Mouse (Mus musculus) brain, adult 2 months (tissue): Measurements from ENCODE around the gene AC141477.1.

Experiments
- DNase-seq: peaks from one replicate; pipeline ENCODE4 v3.0.0; 2011; ENCODE audit warnings: low read depth, low spot score

Gene AC141477.1

GRCm38 (mm10) chr10:76440281-76440680 is at the start of gene AC141477.1:
TSS of gene AC141477.1 (minus strand) at chr10:76440444.
- no peak for DNase-seq

GRCm38 (mm10) chr10:76489205-76489604 is 49.0 kb upstream of the AC141477.1 start:
- no peak for DNase-seq

- DNase-seq, result no peak
These were observed 48.0 kb upstream of the AC141477.1 start for GRCm38 (mm10) chr10:76488265-76488664.

- DNase-seq, result no peak
These were observed 46.1 kb upstream of the AC141477.1 start for GRCm38 (mm10) chr10:76486302-76486701.

DNA sequence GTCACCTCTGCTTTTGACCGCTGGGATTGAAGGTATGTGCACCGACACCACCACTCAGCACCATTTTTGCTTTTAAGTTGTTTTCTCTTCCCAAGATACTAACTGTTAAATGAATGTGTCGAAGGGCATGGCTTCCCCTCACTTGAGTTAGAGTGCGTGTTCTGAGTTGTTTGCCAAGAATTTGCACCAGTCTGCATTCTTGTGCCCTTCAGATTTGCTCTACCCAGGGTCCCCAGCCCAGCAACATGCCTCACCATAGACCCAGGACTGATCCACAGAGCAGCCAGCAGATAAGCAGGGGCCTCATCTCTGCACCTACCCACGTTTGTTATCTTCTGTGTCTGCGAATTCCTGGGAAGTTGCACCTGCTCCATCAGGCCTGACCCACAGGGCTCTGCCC is 41.2 kb upstream of the AC141477.1 start:
- no peak for DNase-seq

DNA sequence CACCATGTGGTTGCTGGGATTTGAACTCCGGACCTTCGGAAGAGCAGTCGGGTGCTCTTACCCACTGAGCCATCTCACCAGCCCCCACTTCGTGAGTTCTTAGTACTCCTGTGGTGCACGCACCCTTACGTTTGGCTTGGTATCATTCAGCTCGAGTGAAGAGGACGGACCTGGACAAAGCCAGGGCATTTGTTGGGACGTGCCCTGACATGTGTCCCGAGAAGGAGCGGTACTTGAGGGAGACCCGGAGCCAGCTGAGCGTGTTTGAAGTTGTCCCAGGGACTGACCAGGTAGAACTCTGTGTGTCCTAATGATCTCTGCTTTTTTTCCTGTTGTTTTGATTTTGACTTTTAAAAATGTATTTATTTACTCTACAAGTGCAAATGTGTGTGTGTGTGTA is 40.6 kb upstream of the AC141477.1 start:
- no peak for DNase-seq

- no peak for DNase-seq
These were observed 33.5 kb upstream of the AC141477.1 start for GRCm38 (mm10) chr10:76473759-76474158.

- DNase-seq, result peak; percentile 97
These were observed 28.2 kb upstream of the AC141477.1 start, which contains the start of the genes Mcm3ap and Ybey for GRCm38 (mm10) chr10:76468203-76469162. TSS of gene Mcm3ap (plus strand) at chr10:76468927. TSS of gene Ybey (minus strand) at chr10:76469114.

DNA sequence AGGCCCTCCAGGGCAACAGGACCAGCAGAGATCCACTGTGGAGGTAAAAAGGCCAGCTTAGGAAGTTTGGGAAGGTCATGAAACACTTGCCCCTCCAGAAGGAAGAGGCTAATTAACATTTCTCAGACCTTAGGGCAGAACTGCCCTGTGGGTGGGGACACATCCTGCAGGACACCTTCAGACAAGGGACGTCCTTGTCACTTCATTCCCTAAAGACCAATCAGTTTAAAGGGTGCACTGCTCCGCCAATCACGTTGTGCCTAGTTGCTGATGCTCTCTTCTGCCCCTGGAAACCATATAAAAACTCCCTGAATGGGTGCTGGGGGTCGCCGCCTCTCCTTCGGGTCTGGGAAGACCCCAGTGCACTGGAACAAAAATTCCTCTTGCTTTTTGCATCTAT is 22.5 kb upstream of the AC141477.1 start:
- no peak for DNase-seq

GRCm38 (mm10) chr10:76462312-76462711 is 22.1 kb upstream of the AC141477.1 start:
- DNase-seq, result peak; percentile 62

GRCm38 (mm10) chr10:76461255-76461654 is 21.0 kb upstream of the AC141477.1 start:
- no peak for DNase-seq

DNA sequence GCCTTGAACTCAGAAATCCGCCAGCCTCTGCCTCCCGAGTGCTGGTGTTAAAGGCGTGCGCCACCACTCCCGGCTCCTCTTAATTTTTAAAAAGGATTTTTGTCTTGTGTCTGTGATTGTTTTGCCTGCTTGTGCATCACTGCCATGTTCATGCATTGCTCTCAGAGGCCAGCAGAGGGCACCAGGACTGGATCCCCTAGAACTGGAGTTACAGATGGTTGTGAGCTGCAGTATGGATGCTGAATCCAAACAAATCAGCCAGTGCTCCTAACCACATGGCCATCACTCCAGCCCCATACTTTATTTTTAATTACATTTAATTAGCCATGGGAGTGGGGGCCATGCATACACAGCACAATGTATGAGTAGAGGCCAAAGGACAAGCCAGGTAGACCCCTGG is 15.0 kb upstream of the AC141477.1 start:
- DNase-seq, result peak; percentile 72

- no peak for DNase-seq
These were observed 8.6 kb upstream of the AC141477.1 start, which contains the start of gene 2610028H24Rik for GRCm38 (mm10) chr10:76448851-76449250. TSS of gene 2610028H24Rik (plus strand) at chr10:76449081.

DNA sequence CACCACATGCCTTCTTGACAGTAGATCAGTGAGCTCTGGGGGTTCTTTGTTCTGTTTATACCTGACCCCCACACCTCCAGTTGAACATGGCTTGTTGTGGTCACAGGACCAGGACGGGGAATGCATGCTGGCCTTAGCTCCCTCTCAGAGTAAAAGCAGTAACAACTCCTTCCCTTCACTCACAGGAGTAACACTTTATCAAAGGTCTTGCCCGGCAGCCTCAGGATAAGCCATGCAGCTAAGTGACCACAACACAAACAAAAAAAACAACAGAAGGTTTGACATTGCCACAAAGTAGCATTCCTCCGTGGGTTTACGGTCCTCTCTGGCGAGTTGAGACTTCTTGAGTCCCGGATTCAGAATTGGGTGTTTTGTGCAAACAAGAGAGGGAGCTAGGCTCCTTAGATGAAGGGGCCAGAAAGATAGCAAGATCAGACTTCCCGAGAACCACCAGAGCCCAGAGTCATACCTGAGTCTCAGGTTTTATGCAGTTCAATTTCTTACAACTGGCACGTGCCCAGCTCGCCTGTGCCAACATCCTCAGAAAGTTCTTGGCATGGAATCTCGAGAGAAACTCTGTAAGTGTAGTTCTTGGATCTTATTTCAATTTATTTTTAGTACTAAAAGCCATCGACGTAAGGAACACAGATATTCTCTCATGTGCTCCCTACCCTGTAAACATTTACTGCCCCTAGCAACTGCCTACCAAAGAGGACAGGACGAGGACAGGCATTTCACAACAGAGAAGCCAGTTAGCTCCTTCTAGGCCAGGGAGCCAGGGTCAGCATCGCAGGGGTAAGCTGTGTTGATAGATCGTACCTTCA is 7.4 kb upstream of the AC141477.1 start:
- peak; percentile 15 for DNase-seq

DNA sequence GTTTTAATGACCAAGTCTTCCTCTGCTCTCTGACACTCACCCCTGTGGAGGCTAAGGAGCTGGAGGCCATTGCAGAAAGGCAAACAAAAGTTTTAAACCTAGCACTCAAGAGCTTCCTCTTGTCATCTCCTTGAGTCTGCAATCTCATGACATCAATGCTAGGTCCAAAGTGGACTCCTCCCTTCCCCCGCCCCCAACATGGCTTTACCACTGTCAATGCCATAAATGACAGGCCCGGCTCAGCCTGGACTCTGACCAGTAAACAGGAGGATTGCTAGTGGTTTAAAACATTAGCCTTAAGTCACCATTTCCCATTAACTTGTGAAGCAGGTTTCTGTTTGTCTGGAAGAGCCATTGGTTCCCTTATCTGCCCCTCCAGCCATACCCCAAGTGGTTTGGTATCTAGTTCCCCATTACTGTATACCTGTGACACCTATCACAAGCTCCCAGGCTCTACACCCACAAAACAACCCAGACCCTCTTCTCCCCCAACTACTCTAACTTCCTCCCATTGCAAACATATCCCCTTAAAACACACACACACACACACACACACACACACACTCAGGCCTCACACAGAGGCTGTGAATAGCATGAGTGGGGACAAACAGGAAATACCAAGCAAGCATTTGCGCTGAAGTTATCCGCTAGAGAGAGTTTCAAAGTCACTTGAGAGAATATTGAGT is 5.9 kb upstream of the AC141477.1 start:
- no peak for DNase-seq

DNA sequence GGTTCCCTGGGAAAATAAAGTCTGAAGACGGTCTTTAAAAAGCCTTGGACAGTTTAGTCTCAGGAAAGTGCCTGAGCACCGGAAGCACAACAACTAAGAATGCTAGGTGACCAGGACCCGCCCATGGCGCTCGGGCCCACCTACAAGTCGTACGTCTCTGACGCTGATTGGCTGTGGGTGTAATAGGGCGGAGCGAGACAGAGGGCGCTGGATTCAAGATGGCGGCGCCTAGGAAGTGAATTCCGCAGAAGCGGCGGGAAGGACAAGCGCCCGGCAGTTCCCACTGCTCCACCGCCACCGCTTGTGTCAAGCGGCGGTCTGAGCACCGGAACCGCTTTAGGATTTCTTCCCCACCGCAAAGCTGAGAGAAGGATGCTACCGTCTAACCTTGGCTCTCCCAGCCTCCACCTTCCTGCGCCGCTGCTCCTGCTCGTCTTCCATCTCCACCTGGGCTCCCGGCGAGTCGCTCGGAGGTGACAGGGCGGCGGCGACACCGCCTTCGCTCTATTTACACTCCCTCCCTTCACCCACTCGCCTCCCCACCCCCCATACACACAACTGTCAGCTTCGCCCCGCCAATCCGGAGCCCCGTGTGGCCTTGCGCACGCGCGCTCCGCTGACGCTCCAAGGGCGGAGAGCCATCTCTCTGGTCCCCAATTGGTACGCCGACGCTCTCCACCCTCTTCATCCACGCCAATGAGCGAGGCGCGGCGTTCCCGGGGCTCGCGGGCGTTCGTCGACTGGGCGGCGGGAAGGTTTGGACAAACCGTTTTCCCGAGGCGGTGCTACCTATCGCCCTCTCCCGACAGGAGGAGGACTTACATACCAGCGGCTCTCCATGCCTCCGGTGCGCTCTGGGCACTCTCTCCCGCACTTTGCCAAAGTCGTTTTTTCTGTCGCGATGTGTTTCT is 2.2 kb upstream of the AC141477.1 start, which contains the start of gene Pcnt:
Pcnt (minus strand) TSS at position 609 of the 911 bp plus-strand sequence.
- peak; percentile 99 for DNase-seq

DNA sequence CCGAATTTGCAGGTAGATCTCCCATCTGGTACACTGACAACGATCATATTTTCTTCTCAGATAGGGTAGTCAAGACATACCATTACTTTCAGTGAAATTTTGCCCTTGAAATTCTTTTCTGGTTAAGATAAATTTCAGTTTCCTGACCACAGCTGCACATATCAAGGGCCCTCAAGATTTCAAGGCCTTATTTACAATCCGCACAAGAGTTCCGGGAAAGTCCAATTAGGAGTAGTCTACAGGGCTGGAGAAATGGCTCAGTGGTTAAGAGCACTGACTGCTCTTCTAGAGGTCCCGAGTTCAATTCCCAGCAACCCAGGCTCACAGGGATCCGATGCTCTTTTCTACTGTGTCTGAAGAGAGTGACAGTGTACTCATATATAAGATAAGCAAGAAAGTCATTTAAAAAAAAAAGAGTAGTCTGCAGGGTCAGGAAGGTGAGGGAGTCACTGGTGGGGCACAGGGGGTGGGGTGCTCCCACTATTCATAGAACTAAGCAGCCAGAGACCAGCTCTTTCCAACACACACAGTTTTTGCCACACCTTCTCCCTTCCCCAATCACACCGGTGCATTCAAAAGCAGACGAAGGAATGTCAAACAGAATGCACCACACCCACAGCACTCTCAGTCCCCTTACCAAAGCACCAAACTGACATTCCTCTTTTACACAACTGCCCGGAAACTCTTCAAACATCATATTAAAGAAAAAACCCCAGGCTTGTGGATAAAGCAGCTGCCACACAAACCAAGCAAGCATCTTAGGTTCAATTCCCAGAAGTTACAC is 945 bp downstream of the AC141477.1 start:
- DNase-seq, result no peak

- DNase-seq, result no peak
These were observed 6.3 kb downstream of the AC141477.1 start for GRCm38 (mm10) chr10:76433925-76434324.

GRCm38 (mm10) chr10:76425674-76426073 is 14.6 kb downstream of the AC141477.1 start:
- DNase-seq, result no peak

DNA sequence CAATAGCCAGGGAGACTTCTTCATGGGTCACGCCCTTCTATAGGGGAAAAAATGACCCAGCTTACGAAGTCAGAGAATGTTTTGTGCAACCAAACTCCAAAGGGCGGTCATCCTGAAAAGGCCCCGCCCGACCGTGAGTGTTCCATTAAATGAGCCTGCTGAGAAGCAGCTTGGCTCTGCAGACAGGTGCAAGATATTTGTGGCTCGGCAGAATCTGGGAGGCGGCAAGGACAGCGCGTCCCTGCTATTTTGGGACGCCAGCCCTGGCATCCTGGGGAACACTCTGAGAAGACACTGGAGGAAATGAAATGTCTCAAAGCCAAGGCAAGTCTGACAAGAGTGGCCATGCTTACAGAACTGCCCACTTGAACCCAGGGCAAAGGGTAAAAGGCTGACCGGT is 23.4 kb downstream of the AC141477.1 start:
- DNase-seq, result peak; percentile 93
